Mouse (Mus musculus) small intestine, adult 2 months (tissue): Measurements from ENCODE around the gene Agtr1b.

Source experiments
- CTCF ChIP-seq: fragments of 200-500 bp; IDR thresholded peaks from 2 replicates; pipeline ENCODE4 v1.5.1; 2012; ENCODE audit warnings: low read depth, mild to moderate bottlenecking, control low read depth, inconsistent platforms, low read length, moderate library complexity, mixed read lengths; ENCODE audit not compliant: insufficient replicate concordance, insufficient read length; ENCODE audit errors: extremely low read depth
- POLR2A ChIP-seq: fragments of 200-500 bp; IDR thresholded peaks from 2 replicates; pipeline ENCODE4 v1.6.1; 2012; ENCODE audit warnings: low read depth, mild to moderate bottlenecking, control low read depth, inconsistent platforms, low read length, moderate library complexity

DNA sequence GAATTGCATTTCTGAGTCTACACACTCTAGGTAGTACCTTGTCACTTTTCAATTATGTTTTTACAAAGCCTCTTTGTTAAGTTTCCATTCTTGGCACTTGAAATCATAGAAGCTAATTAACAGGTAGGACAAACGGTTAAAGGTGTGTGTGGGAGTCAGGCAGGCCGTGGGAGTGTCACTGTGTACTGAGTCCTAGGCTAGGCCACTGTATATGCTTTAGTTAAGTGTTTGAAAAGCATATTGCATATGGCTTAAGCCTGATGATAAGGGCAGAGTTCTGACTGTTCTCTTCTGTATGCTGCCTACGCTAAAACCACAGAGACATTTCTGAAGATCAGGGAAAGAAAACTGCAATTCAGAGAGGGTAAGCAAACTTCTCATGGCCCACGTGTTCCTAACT is 59.7 kb downstream of the Agtr1b start:
- TF ChIP-seq CTCF (no peak), POLR2A (no peak)
